Mouse (Mus musculus) granulocyte monocyte progenitor cell, adult 5-6 weeks (primary cell): ENCODE measurements around the gene Add2. TPM values are rescaled to one million over a fixed set of nuclear protein-coding genes. Genes with fewer than 3 reads are reported as not detected.

Source experiments
- total RNA-seq, 2 experiments: library from RNA; stranded (forward) in 1 of 2; stranded (reverse) in 1 of 2; fragments of 200-712, 200-1000 nt in 1 of 2; fragments of >200 nt in 1 of 2; fragmentation: Nextera tagmentation in 1 of 2; gene quantifications; 2 replicates each; pipeline ENCODE4 v1.2.3; 2014 to 2017

Gene Add2
- total RNA-seq, 2 experiments from 2014 or later: 0.21 to 1.5 TPM

Other genes starting within 250 kb of the Add2 start
- gene Nat8f6, start 207.7 kb upstream of the Add2 start, total RNA-seq (2014; fragmentation: Nextera tagmentation): not detected in 2 replicates
- not detected in 2 replicates for gene Nat8f6, start 207.7 kb upstream of the Add2 start, total RNA-seq (2017)
- gene Nat8f5, start 207.7 kb upstream of the Add2 start, total RNA-seq (2014; fragmentation: Nextera tagmentation): not detected in 2 replicates
- not detected in 2 replicates for gene Nat8f5, start 207.7 kb upstream of the Add2 start, total RNA-seq (2017)
- gene Nat8, start 196.6 kb upstream of the Add2 start, total RNA-seq (2014; fragmentation: Nextera tagmentation): not detected in 2 replicates
- not detected in 2 replicates for gene Nat8, start 196.6 kb upstream of the Add2 start, total RNA-seq (2017)
- not detected in 2 replicates for gene Nat8f2, start 159.5 kb upstream of the Add2 start, total RNA-seq (2014; fragmentation: Nextera tagmentation)
- not detected in 2 replicates for gene Nat8f2, start 159.5 kb upstream of the Add2 start, total RNA-seq (2017)
- 0.58 and 2.0 TPM in 2 replicates for gene Nat8f4, start 123.8 kb upstream of the Add2 start, total RNA-seq (2014; fragmentation: Nextera tagmentation)
- 0.90 and 1.3 TPM in 2 replicates for gene Nat8f4, start 123.8 kb upstream of the Add2 start, total RNA-seq (2017)
- gene Tprkb, start 116.8 kb upstream of the Add2 start, total RNA-seq (2014; fragmentation: Nextera tagmentation): 26.0 and 30.1 TPM in 2 replicates
- 17.3 and 40.0 TPM in 2 replicates for gene Tprkb, start 116.8 kb upstream of the Add2 start, total RNA-seq (2017)
- gene Nat8f1, start 113.0 kb upstream of the Add2 start, total RNA-seq (2014; fragmentation: Nextera tagmentation): 6.9 and 10.4 TPM in 2 replicates
- 3.4 and 3.7 TPM in 2 replicates for gene Nat8f1, start 113.0 kb upstream of the Add2 start, total RNA-seq (2017)
- 56.9 and 57.9 TPM in 2 replicates for gene Dusp11, start 67.0 kb upstream of the Add2 start, total RNA-seq (2014; fragmentation: Nextera tagmentation)
- 44.0 and 45.4 TPM in 2 replicates for gene Dusp11, start 67.0 kb upstream of the Add2 start, total RNA-seq (2017)
- gene Figla, start 12.5 kb upstream of the Add2 start, total RNA-seq (2014; fragmentation: Nextera tagmentation): not detected in 2 replicates
- not detected in 2 replicates for gene Figla, start 12.5 kb upstream of the Add2 start, total RNA-seq (2017)
- not detected in 2 replicates for gene Tgfa, start 166.5 kb downstream of the Add2 start, total RNA-seq (2014; fragmentation: Nextera tagmentation)
- gene Tgfa, start 166.5 kb downstream of the Add2 start, total RNA-seq (2017): not detected in 2 replicates